Mouse (Mus musculus): Measurements from ENCODE around the gene Ppef2.
"Not testable (repeated sequence)": the region's sequence is repeated elsewhere in the genome, so short reads cannot be mapped to it uniquely, and the experiment has no call there.

The Ppef2 gene

GRCm38 (mm10) chr5:92195716-92196115 is 60.4 kb downstream of the Ppef2 start:
- DNase-seq (ENCODE audit: low spot score) = not testable (repeated sequence)

- DNase-seq (ENCODE audit: low spot score) = no peak
Observed at GRCm38 (mm10) chr5:92188881-92189483, 67.1 kb downstream of the Ppef2 start.

- DNase-seq (ENCODE audit: low spot score) = no peak
Observed at GRCm38 (mm10) chr5:92183071-92183830, 72.8 kb downstream of the Ppef2 start.

All from urinary bladder, postnatal 10 days (tissue).